Mouse (Mus musculus) gastrocnemius, postnatal 36 days (tissue): ENCODE measurements at regions not wholly inside any gene's neighbourhood (a gene's known extent, or its start where the extent isn't known, plus 50 kb on each side); places are given as distances from the start of the nearest gene placed in this dataset.

Experiments used
- DNase-seq, 2 experiments: peaks; one replicate each; pipeline ENCODE4 v3.0.0; 2022
- intact Hi-C: fragments of 180-260 bp; cut with DNase I; formaldehyde crosslinking; loops from one replicate; pipeline ENCODE4 v1.15.1; 2025

DNA sequence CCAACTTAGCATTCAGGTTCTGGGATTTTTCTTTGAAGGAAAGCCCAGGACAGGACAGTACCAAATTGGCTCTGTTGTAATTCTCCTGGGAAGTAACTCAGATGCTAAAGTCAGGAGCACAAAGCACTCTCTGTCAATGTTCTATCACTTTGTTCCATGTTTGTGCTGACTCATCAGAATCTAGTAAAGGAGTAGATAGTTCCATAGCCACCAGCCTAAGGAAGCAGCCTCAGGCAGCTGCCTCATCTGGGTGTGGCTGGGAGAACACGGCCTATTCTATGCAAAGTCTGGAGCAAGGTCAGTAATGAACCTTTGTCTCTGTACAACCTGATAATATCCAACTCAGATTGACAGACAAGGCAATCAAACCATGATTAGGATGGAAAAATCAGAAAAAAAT, 64.9 kb upstream of the Ccser1 start:
- no peak for DNase-seq
- intact Hi-C loops = no loop called here

DNA sequence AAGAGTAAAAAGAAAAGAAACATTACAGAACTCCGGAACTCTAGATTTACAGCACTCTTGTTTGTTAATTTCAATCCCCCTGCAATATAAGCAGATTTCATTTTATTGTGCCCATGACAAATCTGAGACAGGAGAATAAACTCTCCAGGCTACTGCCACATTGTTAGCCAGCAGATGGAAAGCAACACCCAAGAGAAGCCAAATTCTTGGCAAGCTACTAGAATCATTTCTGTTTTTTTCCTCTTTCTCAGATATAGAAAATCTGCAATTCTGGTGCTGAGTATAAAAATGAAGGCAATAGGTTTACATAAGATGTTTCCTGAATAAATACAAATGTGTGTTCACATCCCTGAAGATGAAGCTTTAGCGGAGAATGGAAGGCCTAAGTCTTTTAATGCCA, 60.5 kb upstream of the Ccser1 start:
- intact Hi-C loops = no loop called here
- no peak for DNase-seq

DNA sequence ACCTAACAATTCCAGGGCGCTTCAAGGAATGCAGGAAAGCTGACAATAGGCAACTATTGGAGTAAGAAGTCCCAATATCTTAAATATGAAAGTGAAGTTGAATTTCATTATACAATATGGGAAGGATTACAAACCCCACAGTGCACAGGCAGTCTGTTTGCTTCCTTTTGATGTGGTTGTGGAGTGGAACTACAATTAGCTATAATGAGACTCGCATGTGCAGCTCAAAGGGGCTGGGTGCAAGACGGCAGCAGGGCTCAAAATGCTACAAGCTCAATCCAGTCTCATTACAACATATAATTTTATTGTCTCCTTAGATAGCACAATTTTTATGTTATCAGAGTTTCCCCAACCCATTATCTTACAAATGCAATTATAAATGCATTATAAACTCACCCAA, 54.7 kb upstream of the Ccser1 start:
- DNase-seq = no peak
- intact Hi-C loops = no loop called here

DNA sequence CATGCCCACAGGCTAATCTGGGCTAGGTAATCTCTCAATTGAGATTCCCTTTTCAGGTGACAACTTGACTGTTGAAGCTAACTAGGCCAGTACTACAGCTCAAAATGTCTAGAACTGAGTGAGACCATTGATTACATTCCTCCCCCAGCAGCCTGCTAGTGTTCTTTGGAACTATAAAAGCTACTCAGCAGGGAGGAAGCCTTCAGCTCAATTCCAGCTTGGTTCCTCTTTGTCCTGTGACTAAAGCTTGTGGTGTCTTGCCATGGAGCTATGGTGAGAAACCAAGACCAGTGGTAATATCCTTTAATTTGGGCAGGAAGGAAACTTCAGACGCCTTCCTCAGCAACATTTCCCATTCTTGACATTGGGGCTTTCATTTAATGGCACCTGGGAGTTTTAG, 52.9 kb upstream of the Ccser1 start:
- intact Hi-C loops = no loop called here
- DNase-seq = no peak

DNA sequence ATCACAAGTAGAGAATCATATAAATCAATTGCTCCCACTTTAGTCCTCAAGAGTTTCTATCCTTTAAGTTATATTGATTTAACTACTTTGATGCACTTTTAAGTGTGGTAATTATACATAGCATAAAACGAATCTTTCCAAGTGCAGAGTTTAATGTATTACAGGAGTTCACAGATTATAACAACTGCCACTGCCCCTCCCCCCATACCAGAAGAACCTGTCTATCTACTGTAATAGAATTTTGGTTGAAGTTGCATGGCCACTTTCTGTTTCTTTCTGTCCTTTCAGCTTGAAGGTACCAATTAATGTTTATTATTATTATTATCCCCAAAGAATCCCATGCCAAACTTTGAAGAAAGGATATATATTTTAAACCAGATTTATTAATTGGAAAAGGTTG, 51.9 kb upstream of the Ccser1 start:
- intact Hi-C loops = no loop called here

More for the DNA sequence above, 51.9 kb upstream of the Ccser1 start:
- DNase-seq = no peak
